Mouse (Mus musculus) bone marrow, adult 2 months (tissue): ENCODE data around the gene Npas3.

Experiments used
- CTCF ChIP-seq: fragments of 200-500 bp; IDR thresholded peaks from 2 replicates; pipeline ENCODE4 v1.5.1; 2011; ENCODE audit warnings: low read length, control low read depth; ENCODE audit not compliant: control insufficient read depth, insufficient read depth
- POLR2A ChIP-seq: fragments of 200-500 bp; IDR thresholded peaks from 2 replicates; pipeline ENCODE4 v1.6.1; 2011; ENCODE audit warnings: low read depth, mild to moderate bottlenecking, control low read depth, low read length, borderline replicate concordance; ENCODE audit not compliant: control insufficient read depth

GRCm38 (mm10) chr12:54019979-54020378, 771.5 kb downstream of the Npas3 start:
- TF ChIP-seq CTCF (no peak), POLR2A (no peak)
